Mouse (Mus musculus): ENCODE results near the gene Ctrc. TPM values are rescaled to one million over a fixed set of nuclear protein-coding genes. Genes with fewer than 3 reads are reported as not detected.

Gene Ctrc
- polyA plus RNA-seq, 1 experiment, result not detected

DNA sequence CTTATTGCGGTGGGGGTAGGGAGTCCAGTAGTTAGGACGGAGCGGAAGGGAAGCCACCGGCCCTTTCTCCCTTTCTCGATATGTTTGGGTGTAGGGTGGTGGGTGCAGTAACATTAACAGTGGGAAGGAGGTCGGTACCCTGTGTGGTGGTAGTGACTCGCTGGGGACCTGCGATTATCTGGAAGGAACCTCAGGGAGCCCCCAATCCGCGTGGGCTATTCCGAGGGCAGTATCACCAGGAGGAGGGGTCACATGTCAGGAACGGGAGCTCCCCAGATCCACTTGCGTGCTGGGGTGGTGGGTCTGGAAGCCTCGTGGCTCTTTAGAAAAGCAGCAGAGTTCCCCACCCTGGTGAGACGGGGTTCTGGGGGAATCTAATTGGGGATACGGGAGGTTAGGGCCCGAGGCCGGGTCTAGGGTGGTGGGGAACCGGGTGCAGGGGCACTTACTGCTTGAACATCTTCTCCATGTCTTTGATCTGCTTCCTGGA, 28.0 kb upstream of the Ctrc start:
- no peak for TF ChIP-seq TCF12 (IDR thresholded peaks at IDR 0.05; ENCODE audit: insufficient read depth, poor library complexity, severe bottlenecking)
- no peak for TF ChIP-seq SRF (IDR thresholded peaks at IDR 0.05; ENCODE audit: control insufficient read depth, insufficient read length, low read depth)
- TF ChIP-seq MAX (IDR thresholded peaks at IDR 0.05; ENCODE audit: low read depth), result no peak
- TF ChIP-seq E2F4 (IDR thresholded peaks at IDR 0.05; ENCODE audit: insufficient read depth), result no peak
- TF ChIP-seq CEBPB (IDR thresholded peaks at IDR 0.05; ENCODE audit: insufficient read depth, poor library complexity, severe bottlenecking), result no peak
- no peak for TF ChIP-seq POLR2A (IDR thresholded peaks at IDR 0.05; ENCODE audit: insufficient read length, low read depth)
- no peak for TF ChIP-seq TCF3 (IDR thresholded peaks at IDR 0.05; ENCODE audit: insufficient read length, low read depth)

DNA sequence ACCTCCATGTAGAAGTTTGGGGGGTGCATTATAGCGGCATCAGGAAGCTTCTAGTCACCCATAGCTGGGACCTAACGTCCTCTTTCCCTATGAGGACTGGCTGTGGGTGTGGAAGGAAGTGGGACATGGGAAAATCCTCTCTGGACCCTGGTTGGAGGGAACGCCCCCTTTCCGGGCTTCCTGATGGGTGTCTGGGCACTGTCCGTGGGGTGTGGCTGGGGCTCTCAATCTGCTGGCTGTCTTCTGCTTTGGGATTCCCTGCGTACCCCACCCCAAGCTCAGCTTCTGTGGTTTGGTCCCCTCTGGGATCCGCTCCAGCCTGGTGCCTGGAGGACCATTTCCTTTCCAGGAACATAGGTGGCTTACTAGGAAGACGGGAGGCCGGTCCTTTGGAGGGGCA, 26.8 kb upstream of the Ctrc start:
- H3K79me2 ChIP-seq (ENCODE audit: control insufficient read depth, insufficient read depth), result peaks cover 12% of the 10 kb centered on the region
- TF ChIP-seq REST (IDR thresholded peaks at IDR 0.05; ENCODE audit: insufficient read depth, insufficient read length), result no peak
- no peak for TF ChIP-seq MYOD1 (IDR thresholded peaks at IDR 0.05; ENCODE audit: control insufficient read depth in 1 of 3, insufficient read length in 2 of 3, low read depth in 2 of 3)
- TF ChIP-seq TCF3 (IDR thresholded peaks at IDR 0.05; ENCODE audit: insufficient read length, low read depth), result no peak
- no peak overlapping the region for H3ac ChIP-seq (ENCODE audit: control insufficient read depth, insufficient read length)
- H3K27me3 ChIP-seq (ENCODE audit: control insufficient read depth, insufficient read depth, insufficient read length), result no peaks in the 10 kb centered on the region
- no peaks in the 10 kb centered on the region for H3K36me3 ChIP-seq (ENCODE audit: control insufficient read depth, insufficient read depth)
- peak overlapping the region; percentile 75 for H3K4me3 ChIP-seq
- peak overlapping the region; percentile 88 for H3K4me2 ChIP-seq (ENCODE audit: low read depth)

More for the DNA sequence above, 28.0 kb upstream of the Ctrc start:
- H3K36me3 ChIP-seq (ENCODE audit: control insufficient read depth, insufficient read depth), result no peaks in the 10 kb centered on the region
- H3K4me3 ChIP-seq, result peak overlapping the region; percentile 75
- peak overlapping the region; percentile 88 for H3K4me2 ChIP-seq (ENCODE audit: low read depth)
- H3ac ChIP-seq (ENCODE audit: control insufficient read depth, insufficient read length), result peak overlapping the region; percentile 43
- H3K27me3 ChIP-seq (ENCODE audit: control insufficient read depth, insufficient read depth, insufficient read length), result no peaks in the 10 kb centered on the region
- H3K79me2 ChIP-seq (ENCODE audit: control insufficient read depth, insufficient read depth), result peaks cover 12% of the 10 kb centered on the region

DNA sequence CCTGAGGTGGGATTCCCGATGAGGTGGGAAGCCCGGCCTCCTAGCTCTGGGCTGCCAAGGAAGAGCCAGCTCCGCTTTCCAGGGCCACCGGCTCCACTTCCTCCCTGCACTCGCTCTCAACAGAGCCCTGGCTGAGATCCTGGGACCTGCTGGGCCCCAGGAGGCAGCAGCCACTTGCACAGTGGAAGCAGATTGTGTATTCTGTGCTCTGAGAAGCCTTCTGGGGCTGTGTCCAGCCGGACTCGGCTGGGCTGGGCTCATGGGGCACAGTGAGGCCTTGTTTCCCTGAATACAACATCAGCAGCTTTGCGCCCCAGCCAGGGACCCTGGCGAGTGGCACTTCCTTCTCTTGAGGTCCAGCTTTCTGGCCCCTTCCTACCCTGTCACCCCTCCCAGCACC, 25.8 kb upstream of the Ctrc start:
- peaks cover 12% of the 10 kb centered on the region for H3K79me2 ChIP-seq (ENCODE audit: control insufficient read depth, insufficient read depth)
- H3K27me3 ChIP-seq (ENCODE audit: control insufficient read depth, insufficient read depth, insufficient read length), result no peaks in the 10 kb centered on the region
- TF ChIP-seq MYOG (IDR thresholded peaks at IDR 0.05; ENCODE audit: control insufficient read depth in 1 of 3, insufficient read depth in 1 of 3, insufficient read length in 2 of 3, low read depth in 2 of 3) (no peak), TCF3 (IDR thresholded peaks at IDR 0.05; ENCODE audit: insufficient read length, low read depth) (no peak), POLR2AphosphoS2 (IDR thresholded peaks at IDR 0.05; ENCODE audit: insufficient read length, low read depth) (no peak), SRF (IDR thresholded peaks at IDR 0.05; ENCODE audit: control insufficient read depth, insufficient read length, low read depth) (no peak), CEBPB (IDR thresholded peaks at IDR 0.05; ENCODE audit: insufficient read depth, poor library complexity, severe bottlenecking) (no peak), MAX (IDR thresholded peaks at IDR 0.05; ENCODE audit: low read depth) (no peak), MYOD1 (IDR thresholded peaks at IDR 0.05; ENCODE audit: control insufficient read depth in 1 of 3, insufficient read length in 2 of 3, low read depth in 2 of 3) (no peak), USF1 (IDR thresholded peaks at IDR 0.05; ENCODE audit: low read depth) (no peak), TCF12 (IDR thresholded peaks at IDR 0.05; ENCODE audit: insufficient read depth, poor library complexity, severe bottlenecking) (no peak), POLR2A (IDR thresholded peaks at IDR 0.05; ENCODE audit: insufficient read length, low read depth) (no peak)
- no peaks in the 10 kb centered on the region for H3K36me3 ChIP-seq (ENCODE audit: control insufficient read depth, insufficient read depth)
- no peak overlapping the region for H3K4me3 ChIP-seq
- H3K4me2 ChIP-seq (ENCODE audit: low read depth), result no peak overlapping the region
- H3ac ChIP-seq (ENCODE audit: control insufficient read depth, insufficient read length), result no peak overlapping the region

DNA sequence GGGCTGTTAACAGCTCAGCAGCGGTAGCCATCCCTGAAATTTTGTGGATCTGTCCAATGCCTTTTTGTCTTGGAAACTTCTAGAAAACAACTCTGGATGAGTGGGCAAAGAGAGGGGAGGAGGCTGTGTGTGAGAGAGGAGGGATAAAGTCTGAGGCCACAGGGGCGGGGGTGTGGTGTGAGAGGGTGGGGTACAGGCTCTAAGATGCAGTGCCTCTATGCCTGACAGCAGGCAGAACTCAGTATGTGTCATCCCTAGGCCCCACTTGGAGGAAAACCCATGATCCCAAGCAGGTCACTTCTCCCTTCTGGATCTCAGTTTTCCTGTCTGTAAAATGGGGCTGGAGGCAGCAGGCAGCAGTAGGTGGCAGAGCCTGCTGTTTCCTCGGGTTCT, 25.2 kb upstream of the Ctrc start:
- Histone ChIP-seq H3K27me3 (ENCODE audit: control insufficient read depth, insufficient read depth, insufficient read length) (no peaks in the 10 kb centered on the region), H3K36me3 (ENCODE audit: control insufficient read depth, insufficient read depth) (no peaks in the 10 kb centered on the region), H3K79me2 (ENCODE audit: control insufficient read depth, insufficient read depth) (peaks cover 12% of the 10 kb centered on the region), H3K4me3 (no peak overlapping the region), H3ac (ENCODE audit: control insufficient read depth, insufficient read length) (no peak overlapping the region), H3K4me2 (ENCODE audit: low read depth) (no peak overlapping the region)
- TF ChIP-seq POLR2A (IDR thresholded peaks at IDR 0.05; ENCODE audit: insufficient read length, low read depth), result no peak
- TF ChIP-seq USF1 (IDR thresholded peaks at IDR 0.05; ENCODE audit: low read depth), result no peak
- no peak for TF ChIP-seq TCF12 (IDR thresholded peaks at IDR 0.05; ENCODE audit: insufficient read depth, poor library complexity, severe bottlenecking)
- TF ChIP-seq MAX (IDR thresholded peaks at IDR 0.05; ENCODE audit: low read depth), result no peak
- no peak for TF ChIP-seq SRF (IDR thresholded peaks at IDR 0.05; ENCODE audit: control insufficient read depth, insufficient read length, low read depth)
- no peak for TF ChIP-seq E2F4 (IDR thresholded peaks at IDR 0.05; ENCODE audit: insufficient read depth)
- no peak for TF ChIP-seq TCF3 (IDR thresholded peaks at IDR 0.05; ENCODE audit: insufficient read length, low read depth)
- no peak for TF ChIP-seq MYOD1 (IDR thresholded peaks at IDR 0.05; ENCODE audit: control insufficient read depth in 1 of 3, insufficient read length in 2 of 3, low read depth in 2 of 3)
- no peak for TF ChIP-seq CEBPB (IDR thresholded peaks at IDR 0.05; ENCODE audit: insufficient read depth, poor library complexity, severe bottlenecking)
- no peak for TF ChIP-seq REST (IDR thresholded peaks at IDR 0.05; ENCODE audit: insufficient read depth, insufficient read length)
- no peak for TF ChIP-seq POLR2AphosphoS2 (IDR thresholded peaks at IDR 0.05; ENCODE audit: insufficient read length, low read depth)
- no peak for TF ChIP-seq MYOG (IDR thresholded peaks at IDR 0.05; ENCODE audit: control insufficient read depth in 1 of 3, insufficient read depth in 1 of 3, insufficient read length in 2 of 3, low read depth in 2 of 3)

DNA sequence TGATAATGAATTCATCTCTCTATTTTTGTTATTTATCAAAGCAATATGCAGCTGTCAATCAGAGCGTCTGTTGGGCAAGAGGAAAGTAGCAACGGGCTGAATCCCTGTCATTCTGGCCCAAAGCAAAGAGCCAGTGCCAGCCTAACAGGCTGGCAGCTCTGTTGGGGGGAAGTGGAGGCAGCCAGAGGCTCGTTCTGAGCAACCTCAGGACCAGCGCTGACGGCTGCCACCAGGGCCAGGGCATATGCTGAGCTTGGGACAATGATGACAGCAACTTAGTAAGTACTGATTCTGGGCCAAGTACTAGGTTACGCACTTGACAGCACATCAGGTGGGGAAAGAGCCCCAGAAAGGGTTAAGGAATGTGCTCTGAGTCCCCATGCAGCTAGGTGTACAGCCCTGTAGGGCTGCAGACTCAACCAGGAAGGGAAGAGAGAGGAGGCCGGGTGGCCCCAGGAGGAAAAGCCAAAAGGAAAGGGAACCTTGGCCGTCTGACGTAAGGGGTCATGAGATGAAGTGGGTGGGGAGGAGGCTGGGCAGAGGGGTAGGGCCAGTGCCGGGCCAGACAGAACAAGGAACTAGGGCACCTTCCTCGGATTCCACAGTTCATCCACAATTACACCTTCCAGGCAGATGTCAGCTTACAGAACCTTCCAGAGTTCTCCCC, 24.6 kb upstream of the Ctrc start:
- Histone ChIP-seq H3K36me3 (ENCODE audit: control insufficient read depth, insufficient read depth) (no peaks in the 10 kb centered on the region), H3K4me3 (no peak overlapping the region), H3ac (ENCODE audit: control insufficient read depth, insufficient read length) (no peak overlapping the region), H3K27me3 (ENCODE audit: control insufficient read depth, insufficient read depth, insufficient read length) (no peaks in the 10 kb centered on the region), H3K4me2 (ENCODE audit: low read depth) (peak overlapping the region; percentile 1), H3K79me2 (ENCODE audit: control insufficient read depth, insufficient read depth) (peaks cover 12% of the 10 kb centered on the region)
- no peak for TF ChIP-seq MAX (IDR thresholded peaks at IDR 0.05; ENCODE audit: low read depth)
- TF ChIP-seq E2F4 (IDR thresholded peaks at IDR 0.05; ENCODE audit: insufficient read depth), result no peak
- TF ChIP-seq TCF12 (IDR thresholded peaks at IDR 0.05; ENCODE audit: insufficient read depth, poor library complexity, severe bottlenecking), result no peak
- TF ChIP-seq SRF (IDR thresholded peaks at IDR 0.05; ENCODE audit: control insufficient read depth, insufficient read length, low read depth), result no peak
- no peak for TF ChIP-seq CEBPB (IDR thresholded peaks at IDR 0.05; ENCODE audit: insufficient read depth, poor library complexity, severe bottlenecking)
- no peak for TF ChIP-seq TCF3 (IDR thresholded peaks at IDR 0.05; ENCODE audit: insufficient read length, low read depth)
- TF ChIP-seq POLR2AphosphoS2 (IDR thresholded peaks at IDR 0.05; ENCODE audit: insufficient read length, low read depth), result no peak
- TF ChIP-seq USF1 (IDR thresholded peaks at IDR 0.05; ENCODE audit: low read depth), result no peak
- no peak for TF ChIP-seq POLR2A (IDR thresholded peaks at IDR 0.05; ENCODE audit: insufficient read length, low read depth)
- no peak for TF ChIP-seq MYOG (IDR thresholded peaks at IDR 0.05; ENCODE audit: control insufficient read depth in 1 of 3, insufficient read depth in 1 of 3, insufficient read length in 2 of 3, low read depth in 2 of 3)
- no peak for TF ChIP-seq MYOD1 (IDR thresholded peaks at IDR 0.05; ENCODE audit: control insufficient read depth in 1 of 3, insufficient read length in 2 of 3, low read depth in 2 of 3)
- TF ChIP-seq REST (IDR thresholded peaks at IDR 0.05; ENCODE audit: insufficient read depth, insufficient read length), result no peak

All from myocyte (in vitro differentiated cells).